Mouse (Mus musculus) ES-Bruce4 (cell line): Measurements from ENCODE around the gene Txnrd1. TPM values are rescaled to one million over a fixed set of nuclear protein-coding genes. Genes with fewer than 3 reads are reported as not detected.
A peak's percentile ranks its signal among the peaks of the same experiment; 100 is the strongest.

ENCODE experiments used
- H3K27ac ChIP-seq: 2 replicates; pipeline ENCODE4 v1.5.1; 2012; ENCODE audit warnings: low read length, inconsistent platforms; ENCODE audit not compliant: insufficient read depth
- H3K27me3 ChIP-seq: 2 replicates; pipeline ENCODE4 v1.6.1; 2012; ENCODE audit warnings: mild to moderate bottlenecking, low read length, inconsistent platforms; ENCODE audit not compliant: control insufficient read depth, poor library complexity, insufficient read depth, severe bottlenecking
- H3K36me3 ChIP-seq: 2 replicates; pipeline ENCODE4 v1.6.1; 2012; ENCODE audit warnings: inconsistent platforms, mild to moderate bottlenecking, low read length, moderate library complexity; ENCODE audit not compliant: control insufficient read depth, poor library complexity, insufficient read depth, severe bottlenecking
- H3K4me1 ChIP-seq: one replicate; pipeline ENCODE4 v1.8.1; 2011; ENCODE audit warnings: low read length; ENCODE audit not compliant: control insufficient read depth, insufficient read depth
- H3K4me3 ChIP-seq: 2 replicates; pipeline ENCODE4 v1.5.1; 2011; ENCODE audit warnings: low read depth, mild to moderate bottlenecking, low read length
- H3K9ac ChIP-seq: 2 replicates; pipeline ENCODE4 v1.6.1; 2012; ENCODE audit warnings: low read depth, mild to moderate bottlenecking, inconsistent platforms; ENCODE audit not compliant: poor library complexity, severe bottlenecking
- H3K9me3 ChIP-seq: replicated peaks from 2 replicates; pipeline ENCODE4 v1.6.1; 2012; ENCODE audit warnings: mild to moderate bottlenecking, low read length, inconsistent platforms; ENCODE audit not compliant: control insufficient read depth, poor library complexity, insufficient read depth, severe bottlenecking
- CTCF ChIP-seq: IDR thresholded peaks from one replicate; pipeline ENCODE4 v1.8.1; 2011; ENCODE audit warnings: low read depth, low read length
- EP300 ChIP-seq: IDR thresholded peaks from 2 replicates; pipeline ENCODE4 v1.6.1; 2011; ENCODE audit warnings: low read depth, low read length; ENCODE audit not compliant: insufficient read depth
- POLR2A ChIP-seq: IDR thresholded peaks from one replicate; pipeline ENCODE4 v1.8.1; 2011; ENCODE audit warnings: low read length; ENCODE audit not compliant: insufficient read depth
- polyA plus RNA-seq: library from polyadenylated mRNA; stranded (reverse); fragments of >200 nt; gene quantifications from 2 replicates; pipeline ENCODE4 v1.2.4, GENCODE M21; 2011; ENCODE audit warnings: low read depth; ENCODE audit not compliant: missing spikeins, insufficient read depth, insufficient read length

Txnrd1 gene
- polyA plus RNA-seq, 1 experiment, result 284 TPM

DNA sequence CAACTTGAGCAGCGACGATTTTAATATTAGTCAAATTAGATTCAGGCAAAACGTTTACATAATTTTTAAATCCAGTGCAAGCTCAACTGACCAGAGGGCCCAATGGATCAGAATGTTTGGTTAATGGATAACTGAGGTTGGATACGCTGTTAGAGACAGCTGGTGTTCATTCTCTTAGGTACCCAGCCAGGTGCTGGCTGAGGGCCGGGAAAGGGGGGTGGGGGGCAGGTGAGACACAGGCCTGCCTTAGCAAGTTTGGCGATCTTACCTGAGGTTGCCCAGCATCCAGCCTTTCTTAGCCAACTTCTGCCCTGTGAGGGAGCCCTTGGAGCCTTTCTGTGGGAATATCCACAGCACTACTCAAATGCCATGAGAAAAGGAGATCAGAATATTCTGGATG lies 28.6 kb upstream of the Txnrd1 start:
- TF ChIP-seq POLR2A (no peak), CTCF (no peak), EP300 (no peak)
- Histone ChIP-seq H3K9me3 (0 out of 2 replicates have a peak, but pooled peaks cover 2% of the 10 kb centered on the region), H3K27ac (no peak overlapping the region), H3K4me3 (no peak overlapping the region), H3K4me1 (peaks cover 7% of the 10 kb centered on the region), H3K9ac (no peak overlapping the region), H3K36me3 (no peaks in the 10 kb centered on the region), H3K27me3 (no peaks in the 10 kb centered on the region)

DNA sequence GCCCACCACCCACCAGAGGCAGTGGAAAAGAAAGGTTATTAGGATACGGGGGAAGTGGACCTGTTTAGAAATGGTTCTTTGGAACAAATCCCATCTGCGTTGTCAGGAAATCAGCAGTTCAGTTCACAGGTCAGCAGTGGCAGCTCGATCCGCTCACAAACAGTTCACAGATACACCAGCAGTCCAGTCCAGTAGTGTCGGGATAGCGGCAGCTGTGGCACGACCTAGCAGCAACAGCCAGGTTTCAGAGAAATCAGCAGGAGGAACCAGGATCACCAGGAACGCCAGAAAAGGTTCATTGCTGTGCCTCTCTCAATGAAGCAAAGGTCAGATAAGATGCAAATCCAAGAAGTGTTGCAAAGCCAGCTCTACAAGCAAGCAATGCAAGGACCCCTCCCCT lies 27.3 kb upstream of the Txnrd1 start:
- H3K36me3 ChIP-seq, result no peaks in the 10 kb centered on the region
- TF ChIP-seq CTCF, result no peak
- TF ChIP-seq POLR2A, result no peak
- no peak for TF ChIP-seq EP300

DNA sequence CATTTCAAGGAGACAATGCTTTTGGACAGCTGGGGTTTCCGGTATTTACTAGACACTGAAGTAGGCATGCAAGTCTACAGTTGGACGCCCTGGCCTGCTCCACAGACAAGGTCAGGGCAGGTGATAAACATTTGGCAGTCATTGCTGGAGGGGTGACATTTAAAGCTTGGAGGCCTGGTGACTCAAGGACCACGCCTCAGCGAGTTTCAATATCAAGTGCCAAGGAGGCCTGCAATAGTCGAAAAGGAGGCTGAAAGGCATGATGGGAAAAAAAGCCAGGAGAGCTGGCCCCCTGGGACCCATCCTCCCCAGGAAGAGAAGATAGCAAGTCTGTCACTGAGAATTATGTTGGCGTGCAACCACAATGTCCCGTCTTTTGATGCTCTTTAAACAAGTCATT lies 26.5 kb upstream of the Txnrd1 start:
- peak; percentile 86; the same call in 1 of the 2 replicates for TF ChIP-seq EP300
- no peak for TF ChIP-seq CTCF
- TF ChIP-seq POLR2A, result no peak
- Histone ChIP-seq H3K9ac (no peak overlapping the region), H3K27ac (peak overlapping the region; percentile 32), H3K9me3 (no peaks in the 10 kb centered on the region), H3K27me3 (no peaks in the 10 kb centered on the region), H3K4me1 (peaks cover 9% of the 10 kb centered on the region), H3K36me3 (no peaks in the 10 kb centered on the region), H3K4me3 (no peak overlapping the region)

More for the DNA sequence above, 27.3 kb upstream of the Txnrd1 start:
- Histone ChIP-seq H3K9me3 (0 out of 2 replicates have a peak, but pooled peaks cover 2% of the 10 kb centered on the region), H3K4me3 (no peak overlapping the region), H3K9ac (no peak overlapping the region), H3K27ac (peak overlapping the region; percentile 32), H3K27me3 (no peaks in the 10 kb centered on the region), H3K4me1 (peaks cover 9% of the 10 kb centered on the region)

DNA sequence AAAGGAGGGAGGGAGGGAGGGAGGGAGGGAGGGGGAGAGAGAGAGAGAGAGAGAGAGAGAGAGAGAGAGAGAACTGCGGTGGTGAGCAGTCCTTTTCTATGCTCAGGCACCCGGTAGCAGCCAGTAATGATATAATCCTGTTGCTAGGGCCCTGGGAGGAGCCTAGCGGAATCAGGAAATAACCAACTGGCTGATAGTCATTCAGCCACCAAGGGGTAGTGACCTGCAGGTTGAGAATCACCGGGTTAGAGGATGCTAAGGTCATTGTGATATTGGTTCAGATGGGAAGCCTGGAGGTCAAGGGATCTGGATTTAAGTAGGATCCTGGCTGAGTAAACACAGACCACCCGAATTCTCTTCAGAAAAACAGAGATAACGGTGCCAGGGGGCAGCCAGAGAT lies 25.6 kb upstream of the Txnrd1 start:
- H3K4me1 ChIP-seq, result peaks cover 9% of the 10 kb centered on the region
- TF ChIP-seq EP300 (peak; percentile 64; the same call in 1 of the 2 replicates), CTCF (no peak), POLR2A (no peak)
- H3K9me3 ChIP-seq, result no peaks in the 10 kb centered on the region
- H3K27me3 ChIP-seq, result no peaks in the 10 kb centered on the region
- H3K27ac ChIP-seq, result peak overlapping the region; percentile 82
- H3K9ac ChIP-seq, result peak overlapping the region; percentile 52; the same call in 1 of the 2 replicates
- no peaks in the 10 kb centered on the region for H3K36me3 ChIP-seq
- H3K4me3 ChIP-seq, result peak overlapping the region; percentile 12

DNA sequence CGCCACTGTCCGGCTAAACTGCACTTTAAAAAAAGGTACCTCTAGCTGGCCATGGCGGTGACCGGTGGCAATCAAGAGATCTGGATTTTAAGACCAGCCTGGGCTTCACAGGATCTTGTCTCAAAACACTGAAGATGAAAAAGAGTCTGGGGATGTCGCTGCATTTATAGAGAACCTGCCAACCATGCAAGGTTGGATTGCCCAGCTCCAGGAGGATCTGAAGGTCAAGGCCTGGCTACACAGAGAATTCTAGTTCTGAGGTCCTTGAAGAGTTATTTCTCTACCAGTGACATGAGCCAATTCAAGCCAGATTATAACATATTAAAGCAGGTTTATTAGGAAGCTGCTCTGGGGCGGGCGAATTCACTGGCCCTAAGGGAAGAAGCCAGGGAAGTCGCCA lies 24.9 kb upstream of the Txnrd1 start:
- Histone ChIP-seq H3K4me1 (peaks cover 11% of the 10 kb centered on the region), H3K9ac (peak overlapping the region; percentile 52), H3K9me3 (no peaks in the 10 kb centered on the region), H3K36me3 (no peaks in the 10 kb centered on the region), H3K27me3 (no peaks in the 10 kb centered on the region), H3K4me3 (peak overlapping the region; percentile 23), H3K27ac (peak overlapping the region; percentile 94)
- no peak for TF ChIP-seq EP300
- TF ChIP-seq CTCF, result no peak
- no peak for TF ChIP-seq POLR2A

DNA sequence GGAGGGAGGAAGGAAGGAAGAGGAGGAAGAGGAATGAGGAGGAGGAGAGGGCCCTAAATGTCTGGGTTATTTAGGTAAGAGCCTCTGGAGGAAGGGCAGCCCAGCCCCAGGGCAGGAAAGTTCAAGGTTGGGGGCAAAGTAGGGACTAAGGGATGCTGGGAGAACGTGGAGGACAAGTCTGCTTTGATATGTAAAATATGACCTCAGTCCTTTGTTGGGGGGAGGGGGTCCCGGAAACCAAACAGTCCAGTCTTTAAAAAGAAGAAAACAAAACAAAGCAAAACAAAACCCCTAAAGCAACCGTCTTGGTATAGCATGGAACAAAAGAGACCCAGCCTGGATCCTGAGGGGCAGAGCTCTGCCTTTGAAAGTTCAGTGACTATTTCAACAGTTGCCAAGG lies 24.4 kb upstream of the Txnrd1 start:
- H3K9ac ChIP-seq, result peak overlapping the region; percentile 58

More for the DNA sequence above, 24.4 kb upstream of the Txnrd1 start:
- Histone ChIP-seq H3K4me3 (peak overlapping the region; percentile 23), H3K27ac (peak overlapping the region; percentile 100), H3K36me3 (no peaks in the 10 kb centered on the region), H3K9me3 (no peaks in the 10 kb centered on the region), H3K27me3 (no peaks in the 10 kb centered on the region), H3K4me1 (peaks cover 11% of the 10 kb centered on the region)
- TF ChIP-seq EP300 (peak; percentile 100), CTCF (no peak), POLR2A (peak; percentile 10)
